9 mouse cellular contexts compared by ENCODE assay signal in genomic region chr7:19509786-19510185, GRCm38 (mm10). TPM values are rescaled to one million over a fixed set of nuclear protein-coding genes. Genes with fewer than 3 reads are reported as not detected.
A peak's percentile ranks its signal among the peaks of the same experiment; 100 is the strongest.
DNase-seq lines count a peak whose midpoint lies in the region; ATAC-seq and TF ChIP-seq lines count a peak whose summit lies in the region.
"Had no signal": no experiment of that assay in that cellular context is flagged by ENCODE, and none has a peak within 500 bp of the region (broad histone marks: within the 10 kb centered on the region; RNA-seq: fewer than 3 reads in every experiment).

No protein-coding gene starts in this region.

- no peak for ATAC-seq in erythroblast, adult 5-6 weeks (replicated peaks; ENCODE audit: low FRiP score, poor library complexity, severe bottlenecking)
- ATAC-seq in stomach, embryonic 14.5 days (ENCODE audit: insufficient number of reproducible peaks, insufficient read depth, low FRiP score, low read depth), result no peak
- no peak for ATAC-seq in stomach, postnatal 0 days (ENCODE audit: low FRiP score, low TSS enrichment)
- no peak for ATAC-seq in limb, embryonic 15.5 days (ENCODE audit: insufficient number of reproducible peaks, low FRiP score, low TSS enrichment, low read depth)
- ATAC-seq in stomach, embryonic 16.5 days (ENCODE audit: insufficient read depth, low FRiP score), result no peak
- no peak for ATAC-seq in granulocyte monocyte progenitor cell, adult 5-6 weeks (replicated peaks; ENCODE audit: poor library complexity, severe bottlenecking)

- peaks cover 5% of the 10 kb centered on the region for H3K27me3 ChIP-seq in erythroblast, embryonic 14.5 days (ENCODE audit: control insufficient read depth)
- H3K27me3 ChIP-seq in stomach, embryonic 14.5 days (ENCODE audit: control insufficient read depth, insufficient read depth, low read length), result no peaks in the 10 kb centered on the region
- H3K27me3 ChIP-seq in stomach, postnatal 0 days (ENCODE audit: control insufficient read depth, insufficient read depth, low read length), result no peaks in the 10 kb centered on the region
- no peaks in the 10 kb centered on the region for H3K27me3 ChIP-seq in limb, embryonic 15.5 days
- H3K27me3 ChIP-seq in stomach, embryonic 16.5 days (ENCODE audit: control insufficient read depth, insufficient read depth, low read length), result no peaks in the 10 kb centered on the region

- H3K4me3 ChIP-seq in erythroblast, embryonic 14.5 days (replicated peaks), result peak overlapping the region; percentile 78
- H3K4me3 ChIP-seq in stomach, embryonic 14.5 days (ENCODE audit: low read depth, low read length), result peak overlapping the region; percentile 76; the same call in 1 of the 2 replicates
- no peak overlapping the region for H3K4me3 ChIP-seq in stomach, postnatal 0 days (ENCODE audit: low read depth, low read length)
- peak overlapping the region; percentile 58; the same call in 1 of the 2 replicates for H3K4me3 ChIP-seq in limb, embryonic 15.5 days
- H3K4me3 ChIP-seq in stomach, embryonic 16.5 days (replicated peaks; ENCODE audit: low read length), result no peak overlapping the region
- no peak overlapping the region for H3K4me3 ChIP-seq in lung, adult 2 months (replicated peaks; ENCODE audit: extremely low read depth, low read depth, low read length)

- no peak overlapping the region for H3K9ac ChIP-seq in stomach, embryonic 14.5 days (replicated peaks; ENCODE audit: low read depth, low read length)
- H3K9ac ChIP-seq in stomach, postnatal 0 days (ENCODE audit: low read length), result no peak overlapping the region
- H3K9ac ChIP-seq in limb, embryonic 15.5 days, result no peak overlapping the region
- no peak overlapping the region for H3K9ac ChIP-seq in stomach, embryonic 16.5 days (ENCODE audit: low read length)

- H3K9me3 ChIP-seq in erythroblast, embryonic 14.5 days (ENCODE audit: control insufficient read depth, low read length), result no peaks in the 10 kb centered on the region
- no peaks in the 10 kb centered on the region for H3K9me3 ChIP-seq in stomach, embryonic 14.5 days (ENCODE audit: control insufficient read depth, low read depth, low read length)
- no peaks in the 10 kb centered on the region for H3K9me3 ChIP-seq in stomach, postnatal 0 days (ENCODE audit: control insufficient read depth, low read length)
- no peaks in the 10 kb centered on the region for H3K9me3 ChIP-seq in limb, embryonic 15.5 days
- no peaks in the 10 kb centered on the region for H3K9me3 ChIP-seq in stomach, embryonic 16.5 days (replicated peaks; ENCODE audit: control insufficient read depth, low read length)

- TF ChIP-seq POLR2A in lung, adult 2 months (IDR thresholded peaks at IDR 0.05; ENCODE audit: borderline replicate concordance, extremely low read depth, low read depth, low read length), result no peak

- TF ChIP-seq EP300 in stomach, postnatal 0 days (optimal IDR thresholded peaks at IDR 0.05), result no peak

- 96% methylated on average over 7 of the region's 7 CpGs for WGBS in stomach, embryonic 14.5 days
- 90% methylated on average over 7 of the region's 7 CpGs for WGBS in stomach, postnatal 0 days
- WGBS in limb, embryonic 15.5 days, result 90% methylated on average over 7 of the region's 7 CpGs
- 91% methylated on average over 7 of the region's 7 CpGs for WGBS in stomach, embryonic 16.5 days
- WGBS in lung, adult 2 months, result 95% methylated on average over 7 of the region's 7 CpGs

- no peak for TF ChIP-seq CTCF in stomach, postnatal 0 days (IDR thresholded peaks at IDR 0.05; ENCODE audit: low read depth)
- TF ChIP-seq CTCF in lung, adult 2 months (IDR thresholded peaks at IDR 0.05; ENCODE audit: insufficient read depth, low read length), result no peak

- H3K36me3 ChIP-seq in erythroblast, embryonic 14.5 days (ENCODE audit: control insufficient read depth), result peaks cover 3% of the 10 kb centered on the region
- 0 out of 2 replicates have a peak, but pooled peaks cover 2% of the 10 kb centered on the region for H3K36me3 ChIP-seq in stomach, embryonic 14.5 days (ENCODE audit: control insufficient read depth, insufficient read depth, low read length)
- no peaks in the 10 kb centered on the region for H3K36me3 ChIP-seq in stomach, postnatal 0 days (ENCODE audit: control insufficient read depth, insufficient read depth, low read length)
- H3K36me3 ChIP-seq in limb, embryonic 15.5 days, result no peaks in the 10 kb centered on the region
- no peaks in the 10 kb centered on the region for H3K36me3 ChIP-seq in stomach, embryonic 16.5 days (ENCODE audit: control insufficient read depth, insufficient read depth, low read length)

- peaks cover 43% of the 10 kb centered on the region for H3K4me1 ChIP-seq in erythroblast, embryonic 14.5 days (ENCODE audit: control insufficient read depth)
- peaks cover 7% of the 10 kb centered on the region; the same call in 1 of the 2 replicates for H3K4me1 ChIP-seq in stomach, embryonic 14.5 days (ENCODE audit: control insufficient read depth, insufficient read depth, low read length)
- peaks cover 5% of the 10 kb centered on the region; the same call in 1 of the 2 replicates for H3K4me1 ChIP-seq in stomach, postnatal 0 days (replicated peaks; ENCODE audit: control insufficient read depth, insufficient read depth)
- peaks cover 28% of the 10 kb centered on the region for H3K4me1 ChIP-seq in limb, embryonic 15.5 days
- 0 out of 2 replicates have a peak, but pooled peaks cover 11% of the 10 kb centered on the region for H3K4me1 ChIP-seq in stomach, embryonic 16.5 days (ENCODE audit: control insufficient read depth, insufficient read depth, low read length)
- H3K4me1 ChIP-seq in lung, adult 2 months (ENCODE audit: control insufficient read depth, insufficient read depth, low read length), result peaks cover 6% of the 10 kb centered on the region

- H3K4me2 ChIP-seq in stomach, embryonic 14.5 days (replicated peaks; ENCODE audit: low read depth, low read length), result no peak overlapping the region
- H3K4me2 ChIP-seq in stomach, postnatal 0 days (replicated peaks; ENCODE audit: low read depth), result no peak overlapping the region
- peak overlapping the region; percentile 64; the same call in 1 of the 2 replicates for H3K4me2 ChIP-seq in limb, embryonic 15.5 days
- peak overlapping the region; percentile 96 for H3K4me2 ChIP-seq in stomach, embryonic 16.5 days (ENCODE audit: low read depth, low read length)

- no peak overlapping the region for H3K27ac ChIP-seq in stomach, embryonic 14.5 days (ENCODE audit: low read length)
- H3K27ac ChIP-seq in stomach, postnatal 0 days (replicated peaks), result no peak overlapping the region
- H3K27ac ChIP-seq in limb, embryonic 15.5 days, result no peak overlapping the region
- no peak overlapping the region for H3K27ac ChIP-seq in stomach, embryonic 16.5 days (ENCODE audit: low read length)

- DNase-seq in stomach, postnatal 0 days (ENCODE audit: low spot score), result no peak
- no peak for DNase-seq in lung, adult 2 months
- DNase-seq: adrenal gland, adult 8-10 months had no signal

RNA-seq across cellular contexts. Expression of gene Trappc6a, which starts 1.6 kb away (rescaled TPM):
- polyA plus RNA-seq in erythroblast, embryonic 14.5 days (2012), result 10.9 and 13.1 TPM in 2 replicates
- 17.9 and 18.8 TPM in 2 replicates for total RNA-seq in erythroblast, adult 5-6 weeks (2015; ENCODE audit: low replicate concordance)
- 2.7 and 7.8 TPM in 2 replicates for total RNA-seq in erythroblast, adult 5-6 weeks (2017; ENCODE audit: low replicate concordance)
- polyA plus RNA-seq in stomach, embryonic 14.5 days (2014; fragmentation: Nextera tagmentation; extraction: Ambion mirVana), result 83.4 and 89.0 TPM in 2 replicates
- polyA plus RNA-seq in stomach, postnatal 0 days (2015; fragmentation: Nextera tagmentation; extraction: Ambion mirVana), result 113 and 123 TPM in 2 replicates
- polyA plus RNA-seq in limb, embryonic 15.5 days (2015; fragmentation: Nextera tagmentation; extraction: Ambion mirVana), result 94.7 and 97.9 TPM in 2 replicates
- 101 and 102 TPM in 2 replicates for polyA plus RNA-seq in stomach, embryonic 16.5 days (2015; fragmentation: Nextera tagmentation; extraction: Ambion mirVana)
- 75.3 and 83.4 TPM in 2 replicates for total RNA-seq in granulocyte monocyte progenitor cell, adult 5-6 weeks (2014; fragmentation: Nextera tagmentation)
- 28.2 and 30.6 TPM in 2 replicates for total RNA-seq in granulocyte monocyte progenitor cell, adult 5-6 weeks (2017)
- polyA plus RNA-seq in lung, adult 2 months (2012; rRNA removed), result 63.1 and 93.4 TPM in 2 replicates

RNA-seq across cellular contexts. Expression of gene Bloc1s3, which starts 1.6 kb away (rescaled TPM):
- 0.46 and 0.49 TPM in 2 replicates for polyA plus RNA-seq in erythroblast, embryonic 14.5 days (2012)
- 3.5 and 4.2 TPM in 2 replicates for total RNA-seq in erythroblast, adult 5-6 weeks (2015; ENCODE audit: low replicate concordance)
- total RNA-seq in erythroblast, adult 5-6 weeks (2017; ENCODE audit: low replicate concordance), result 0.84 and 1.5 TPM in 2 replicates
- 0.74 and 1.3 TPM in 2 replicates for polyA plus RNA-seq in stomach, embryonic 14.5 days (2014; fragmentation: Nextera tagmentation; extraction: Ambion mirVana)
- 3.2 and 3.7 TPM in 2 replicates for polyA plus RNA-seq in stomach, postnatal 0 days (2015; fragmentation: Nextera tagmentation; extraction: Ambion mirVana)
- polyA plus RNA-seq in limb, embryonic 15.5 days (2015; fragmentation: Nextera tagmentation; extraction: Ambion mirVana), result 1.8 and 2.0 TPM in 2 replicates
- polyA plus RNA-seq in stomach, embryonic 16.5 days (2015; fragmentation: Nextera tagmentation; extraction: Ambion mirVana), result 1.4 and 1.5 TPM in 2 replicates
- total RNA-seq in granulocyte monocyte progenitor cell, adult 5-6 weeks (2014; fragmentation: Nextera tagmentation), result 3.1 and 4.5 TPM in 2 replicates
- 0.60 and 1.0 TPM in 2 replicates for total RNA-seq in granulocyte monocyte progenitor cell, adult 5-6 weeks (2017)
- 12.2 and 12.9 TPM in 2 replicates for polyA plus RNA-seq in lung, adult 2 months (2012; rRNA removed)

RNA-seq across cellular contexts. Expression of gene Nkpd1, which starts 7.9 kb away (rescaled TPM):
- polyA plus RNA-seq in erythroblast, embryonic 14.5 days (2012), result 0.02 TPM in 1 of 2 replicates, not detected in the other
- total RNA-seq in erythroblast, adult 5-6 weeks (2015; ENCODE audit: low replicate concordance), result not detected in 2 replicates
- total RNA-seq in erythroblast, adult 5-6 weeks (2017; ENCODE audit: low replicate concordance), result not detected in 2 replicates
- polyA plus RNA-seq in stomach, embryonic 14.5 days (2014; fragmentation: Nextera tagmentation; extraction: Ambion mirVana), result not detected in 2 replicates
- 30.8 and 33.0 TPM in 2 replicates for polyA plus RNA-seq in stomach, postnatal 0 days (2015; fragmentation: Nextera tagmentation; extraction: Ambion mirVana)
- polyA plus RNA-seq in limb, embryonic 15.5 days (2015; fragmentation: Nextera tagmentation; extraction: Ambion mirVana), result 1.7 and 2.5 TPM in 2 replicates
- polyA plus RNA-seq in stomach, embryonic 16.5 days (2015; fragmentation: Nextera tagmentation; extraction: Ambion mirVana), result 1.8 and 3.3 TPM in 2 replicates
- not detected in 2 replicates for total RNA-seq in granulocyte monocyte progenitor cell, adult 5-6 weeks (2014; fragmentation: Nextera tagmentation)
- not detected in 2 replicates for total RNA-seq in granulocyte monocyte progenitor cell, adult 5-6 weeks (2017)
- 0.62 and 17.3 TPM in 2 replicates for polyA plus RNA-seq in lung, adult 2 months (2012; rRNA removed)

RNA-seq across cellular contexts. Expression of gene Exoc3l2, which starts 46.7 kb away (rescaled TPM):
- 0.01 and 0.04 TPM in 2 replicates for polyA plus RNA-seq in erythroblast, embryonic 14.5 days (2012)
- total RNA-seq in erythroblast, adult 5-6 weeks (2015; ENCODE audit: low replicate concordance), result not detected in 2 replicates
- not detected in 2 replicates for total RNA-seq in erythroblast, adult 5-6 weeks (2017; ENCODE audit: low replicate concordance)
- 0.55 and 1.2 TPM in 2 replicates for polyA plus RNA-seq in stomach, embryonic 14.5 days (2014; fragmentation: Nextera tagmentation; extraction: Ambion mirVana)
- polyA plus RNA-seq in stomach, postnatal 0 days (2015; fragmentation: Nextera tagmentation; extraction: Ambion mirVana), result 0.97 and 1.1 TPM in 2 replicates
- 1.4 and 1.6 TPM in 2 replicates for polyA plus RNA-seq in limb, embryonic 15.5 days (2015; fragmentation: Nextera tagmentation; extraction: Ambion mirVana)
- 0.71 and 0.85 TPM in 2 replicates for polyA plus RNA-seq in stomach, embryonic 16.5 days (2015; fragmentation: Nextera tagmentation; extraction: Ambion mirVana)
- 1.0 and 2.5 TPM in 2 replicates for total RNA-seq in granulocyte monocyte progenitor cell, adult 5-6 weeks (2014; fragmentation: Nextera tagmentation)
- total RNA-seq in granulocyte monocyte progenitor cell, adult 5-6 weeks (2017), result 0.95 TPM in 1 of 2 replicates, not detected in the other
- 2.7 and 3.4 TPM in 2 replicates for polyA plus RNA-seq in lung, adult 2 months (2012; rRNA removed)

RNA-seq across cellular contexts. Expression of gene Mark4, which starts 51.2 kb away (rescaled TPM):
- 0.45 and 0.52 TPM in 2 replicates for polyA plus RNA-seq in erythroblast, embryonic 14.5 days (2012)
- total RNA-seq in erythroblast, adult 5-6 weeks (2015; ENCODE audit: low replicate concordance), result 1.9 and 5.2 TPM in 2 replicates
- total RNA-seq in erythroblast, adult 5-6 weeks (2017; ENCODE audit: low replicate concordance), result 1.7 and 2.8 TPM in 2 replicates
- 8.6 and 9.7 TPM in 2 replicates for polyA plus RNA-seq in stomach, embryonic 14.5 days (2014; fragmentation: Nextera tagmentation; extraction: Ambion mirVana)
- 5.2 and 5.3 TPM in 2 replicates for polyA plus RNA-seq in stomach, postnatal 0 days (2015; fragmentation: Nextera tagmentation; extraction: Ambion mirVana)
- 8.2 and 9.3 TPM in 2 replicates for polyA plus RNA-seq in limb, embryonic 15.5 days (2015; fragmentation: Nextera tagmentation; extraction: Ambion mirVana)
- polyA plus RNA-seq in stomach, embryonic 16.5 days (2015; fragmentation: Nextera tagmentation; extraction: Ambion mirVana), result 4.3 and 5.9 TPM in 2 replicates
- total RNA-seq in granulocyte monocyte progenitor cell, adult 5-6 weeks (2014; fragmentation: Nextera tagmentation), result 9.1 and 10.8 TPM in 2 replicates
- total RNA-seq in granulocyte monocyte progenitor cell, adult 5-6 weeks (2017), result 2.5 and 3.8 TPM in 2 replicates
- 29.2 and 34.3 TPM in 2 replicates for polyA plus RNA-seq in lung, adult 2 months (2012; rRNA removed)

Comparison
In these comparisons a context has a peak if more than half of its experiments do, and no peak if none do; other contexts are left out.
1. H3K4me3 ChIP-seq: peak in erythroblast, embryonic 14.5 days (single experiment), stomach, embryonic 14.5 days (single experiment) and limb, embryonic 15.5 days (single experiment); none in stomach, postnatal 0 days (single experiment), stomach, embryonic 16.5 days (single experiment) and lung, adult 2 months (single experiment).
2. H3K4me2 ChIP-seq: peak in limb, embryonic 15.5 days (single experiment) and stomach, embryonic 16.5 days (single experiment); none in stomach, embryonic 14.5 days (single experiment) and stomach, postnatal 0 days (single experiment).